In the genomic region with DNA sequence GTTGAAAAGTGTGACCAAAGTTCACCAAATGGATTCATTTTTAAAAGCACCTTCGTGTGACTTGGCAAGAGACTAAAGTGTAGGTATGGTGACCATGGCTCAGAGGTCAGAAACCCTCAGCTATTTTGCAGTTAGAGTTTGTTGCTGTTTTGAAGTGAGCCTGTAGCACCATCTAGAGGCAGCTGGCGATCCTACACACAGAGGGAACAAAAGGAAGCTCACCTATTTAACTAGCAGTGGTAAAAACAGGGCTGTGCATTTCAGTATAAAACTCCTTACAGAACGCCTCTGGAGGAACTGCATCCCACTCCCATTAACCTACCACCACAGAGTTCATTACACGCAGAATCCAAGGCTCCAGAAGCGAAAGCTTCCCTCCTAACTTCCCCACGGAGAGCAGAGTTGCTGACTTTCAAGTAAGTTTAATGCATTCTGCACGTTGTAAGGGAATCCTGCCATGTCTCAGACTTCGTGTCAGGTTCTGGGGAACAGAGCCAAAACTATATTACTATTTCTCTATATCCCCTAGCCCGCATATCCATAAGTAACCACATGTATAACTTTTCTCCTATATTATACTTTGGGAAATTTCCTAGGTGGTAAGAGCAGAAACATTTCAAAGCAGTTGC, we compare ENCODE assay signal across 8 mouse cellular contexts.
A peak's percentile ranks its signal among the peaks of the same experiment; 100 is the strongest.
DNase-seq lines count a peak whose midpoint lies in the region; ATAC-seq and TF ChIP-seq lines count a peak whose summit lies in the region.

No protein-coding gene starts in this region.

- WGBS in heart, adult 2 months = 25% methylated on average over 9 of the region's 9 CpGs
- 17% methylated on average over 9 of the region's 9 CpGs for WGBS in forebrain, embryonic 15.5 days
- WGBS in midbrain, embryonic 13.5 days = 22% methylated on average over 9 of the region's 9 CpGs

- peak in 1 of 2 experiments; percentile 25 for DNase-seq in heart, adult 2 months
- DNase-seq in heart, postnatal 25 days (ENCODE audit: low spot score) = no peak
- peak; percentile 16 for DNase-seq in cerebellum, adult 11 months
- peak; percentile 54 for DNase-seq in hindlimb bud, embryonic 11.5 days (ENCODE audit: extremely low spot score, low read depth, low spot score)
- DNase-seq in left cerebral cortex, adult 11 months (ENCODE audit: low spot score) = peak; percentile 41
- DNase-seq in testis, postnatal 10 days (ENCODE audit: low spot score) = peak; percentile 68

- peak; percentile 69 for TF ChIP-seq CTCF in heart, adult 2 months (IDR thresholded peaks at IDR 0.05)

- intact Hi-C loops in heart, adult 2 months (cut with DNase I) = no loop called here
- intact Hi-C loops in heart, postnatal 25 days (cut with DNase I) = no loop called here

- H3K36me3 ChIP-seq in heart, adult 2 months (ENCODE audit: control insufficient read depth, insufficient read depth, low read length) = no peaks in the 10 kb centered on the region
- H3K36me3 ChIP-seq in forebrain, embryonic 15.5 days = no peaks in the 10 kb centered on the region
- no peaks in the 10 kb centered on the region for H3K36me3 ChIP-seq in midbrain, embryonic 13.5 days

- H3K27me3 ChIP-seq in heart, adult 2 months (ENCODE audit: control insufficient read depth, insufficient read depth, low read length) = no peaks in the 10 kb centered on the region
- no peaks in the 10 kb centered on the region for H3K27me3 ChIP-seq in forebrain, embryonic 15.5 days
- no peaks in the 10 kb centered on the region for H3K27me3 ChIP-seq in midbrain, embryonic 13.5 days

- no peak overlapping the region for H3K9ac ChIP-seq in heart, adult 2 months (ENCODE audit: low read depth, low read length)
- H3K9ac ChIP-seq in forebrain, embryonic 15.5 days (replicated peaks) = 0 out of 2 replicates have a peak overlapping the region, but pooled peaks have one; percentile 31
- H3K9ac ChIP-seq in midbrain, embryonic 13.5 days (replicated peaks) = no peak overlapping the region

- H3K4me2 ChIP-seq in forebrain, embryonic 15.5 days (replicated peaks) = peak overlapping the region; percentile 29; the same call in 1 of the 2 replicates
- H3K4me2 ChIP-seq in midbrain, embryonic 13.5 days (replicated peaks) = peak overlapping the region; percentile 34

- no peak overlapping the region for H3K4me3 ChIP-seq in heart, adult 2 months
- no peak overlapping the region for H3K4me3 ChIP-seq in forebrain, embryonic 15.5 days
- 0 out of 2 replicates have a peak overlapping the region, but pooled peaks have one; percentile 7 for H3K4me3 ChIP-seq in midbrain, embryonic 13.5 days (replicated peaks)

- ATAC-seq in forebrain, embryonic 15.5 days (replicated peaks) = peak; percentile 72; the same call in 1 of the 2 replicates
- peak; percentile 43; the same call in 1 of the 2 replicates for ATAC-seq in midbrain, embryonic 13.5 days

- TF ChIP-seq EP300 in heart, adult 2 months (IDR thresholded peaks at IDR 0.05; ENCODE audit: insufficient read depth, low read depth, low read length) = no peak

- H3K9me3 ChIP-seq in forebrain, embryonic 15.5 days = no peaks in the 10 kb centered on the region
- H3K9me3 ChIP-seq in midbrain, embryonic 13.5 days = no peaks in the 10 kb centered on the region

- H3K4me1 ChIP-seq in heart, adult 2 months (ENCODE audit: control insufficient read depth, insufficient read depth, low read length) = no peaks in the 10 kb centered on the region
- H3K4me1 ChIP-seq in forebrain, embryonic 15.5 days = no peaks in the 10 kb centered on the region
- no peaks in the 10 kb centered on the region for H3K4me1 ChIP-seq in midbrain, embryonic 13.5 days (replicated peaks)

- H3K27ac ChIP-seq in heart, adult 2 months = no peak overlapping the region
- H3K27ac ChIP-seq in forebrain, embryonic 15.5 days (replicated peaks) = no peak overlapping the region
- no peak overlapping the region for H3K27ac ChIP-seq in midbrain, embryonic 13.5 days

- no peaks in the 10 kb centered on the region for H3K79me2 ChIP-seq in heart, adult 2 months (replicated peaks; ENCODE audit: control insufficient read depth, insufficient read depth, low read length)

- no peak for TF ChIP-seq POLR2A in heart, adult 2 months (IDR thresholded peaks at IDR 0.05; ENCODE audit: insufficient read depth, low read depth, low read length)
